In genomic region chr2:76980146-76980545, GRCm38 (mm10) we compare ENCODE assay signal across 8 mouse cellular contexts. TPM values are rescaled to one million over a fixed set of nuclear protein-coding genes. Genes with fewer than 3 reads are reported as not detected.
DNase-seq lines count a peak whose midpoint lies in the region; ATAC-seq and TF ChIP-seq lines count a peak whose summit lies in the region.

No protein-coding gene starts in this region.

- DNase-seq in hindbrain, embryonic 10.5 days (ENCODE audit: low spot score) = peak; percentile 12
- DNase-seq in MEL (ENCODE audit: low read depth, low spot score) = peak; percentile 41
- DNase-seq in embryonic facial prominence, embryonic 10.5 days (ENCODE audit: low spot score) = peak; percentile 21
- DNase-seq in kidney, postnatal 14 days = peak; percentile 62
- DNase-seq in left cerebral cortex, postnatal 25 days (ENCODE audit: low spot score in 2 of 2) = no peak
- DNase-seq in ovary, postnatal 14 days (ENCODE audit: low spot score) = no peak

- no peak for ATAC-seq in hindbrain, embryonic 13.5 days (ENCODE audit: low FRiP score)

- no peak for TF ChIP-seq EP300 in MEL (IDR thresholded peaks at IDR 0.05; ENCODE audit: low read depth in 1 of 2, low read length in 2 of 2)

- no peaks in the 10 kb centered on the region for H3K27me3 ChIP-seq in hindbrain, embryonic 10.5 days (ENCODE audit: insufficient read depth, poor library complexity, severe bottlenecking)
- H3K27me3 ChIP-seq in hindbrain, embryonic 13.5 days = no peaks in the 10 kb centered on the region
- H3K27me3 ChIP-seq in MEL (ENCODE audit: control insufficient read depth in 1 of 2, insufficient read depth in 2 of 2, low read length in 2 of 2) = no peaks in the 10 kb centered on the region
- H3K27me3 ChIP-seq in embryonic facial prominence, embryonic 10.5 days (replicated peaks; ENCODE audit: low read depth, poor library complexity, severe bottlenecking) = no peaks in the 10 kb centered on the region
- H3K27me3 ChIP-seq in testis, adult 2 months (ENCODE audit: control insufficient read depth, insufficient read depth, low read length) = no peaks in the 10 kb centered on the region

- H3K4me3 ChIP-seq in hindbrain, embryonic 10.5 days = no peak overlapping the region
- no peak overlapping the region for H3K4me3 ChIP-seq in hindbrain, embryonic 13.5 days
- H3K4me3 ChIP-seq in MEL (ENCODE audit: control insufficient read depth in 1 of 2, insufficient read depth in 1 of 2, low read depth in 2 of 2, low read length in 2 of 2) = no peak overlapping the region
- no peak overlapping the region for H3K4me3 ChIP-seq in embryonic facial prominence, embryonic 10.5 days
- H3K4me3 ChIP-seq in testis, adult 2 months (ENCODE audit: control insufficient read depth, low read depth, low read length) = no peak overlapping the region

- H3K4me1 ChIP-seq in hindbrain, embryonic 10.5 days (replicated peaks) = no peaks in the 10 kb centered on the region
- no peaks in the 10 kb centered on the region for H3K4me1 ChIP-seq in hindbrain, embryonic 13.5 days (replicated peaks)
- no peaks in the 10 kb centered on the region for H3K4me1 ChIP-seq in MEL (ENCODE audit: control insufficient read depth in 1 of 2, insufficient read depth in 2 of 2, low read length in 2 of 2)
- 0 out of 2 replicates have a peak, but pooled peaks cover 4% of the 10 kb centered on the region for H3K4me1 ChIP-seq in embryonic facial prominence, embryonic 10.5 days
- H3K4me1 ChIP-seq in testis, adult 2 months (ENCODE audit: control insufficient read depth, insufficient read depth, low read length) = no peaks in the 10 kb centered on the region

- intact Hi-C loops in left cerebral cortex, postnatal 25 days (cut with DNase I) = no loop called here

- H3K27ac ChIP-seq in hindbrain, embryonic 10.5 days = no peak overlapping the region
- H3K27ac ChIP-seq in hindbrain, embryonic 13.5 days = no peak overlapping the region
- H3K27ac ChIP-seq in MEL (ENCODE audit: control insufficient read depth, low read depth, low read length) = no peak overlapping the region
- no peak overlapping the region for H3K27ac ChIP-seq in embryonic facial prominence, embryonic 10.5 days (replicated peaks)
- H3K27ac ChIP-seq in testis, adult 2 months (ENCODE audit: control insufficient read depth, insufficient read depth, low read depth, low read length) = no peak overlapping the region

- no peak for TF ChIP-seq POLR2A in MEL (IDR thresholded peaks at IDR 0.05; ENCODE audit: control insufficient read depth in 1 of 2, insufficient read depth in 1 of 2, low read depth in 1 of 2, low read length in 2 of 2, poor library complexity in 1 of 2)
- TF ChIP-seq POLR2A in testis, adult 2 months (IDR thresholded peaks at IDR 0.05; ENCODE audit: control insufficient read depth, low read depth, low read length) = no peak

- no peaks in the 10 kb centered on the region for H3K9me3 ChIP-seq in hindbrain, embryonic 10.5 days
- H3K9me3 ChIP-seq in hindbrain, embryonic 13.5 days = no peaks in the 10 kb centered on the region
- H3K9me3 ChIP-seq in MEL (replicated peaks; ENCODE audit: insufficient read depth, low read length) = no peaks in the 10 kb centered on the region
- no peaks in the 10 kb centered on the region for H3K9me3 ChIP-seq in embryonic facial prominence, embryonic 10.5 days

- WGBS in hindbrain, embryonic 10.5 days = 53% methylated on average over 9 of the region's 9 CpGs
- WGBS in hindbrain, embryonic 13.5 days = 56% methylated on average over 9 of the region's 9 CpGs
- 51% methylated on average over 9 of the region's 9 CpGs for WGBS in embryonic facial prominence, embryonic 10.5 days

- no peak overlapping the region for H3K9ac ChIP-seq in hindbrain, embryonic 13.5 days
- no peak overlapping the region for H3K9ac ChIP-seq in MEL (ENCODE audit: control insufficient read depth, low read depth, low read length, poor library complexity, severe bottlenecking)

- H3K4me2 ChIP-seq in hindbrain, embryonic 13.5 days = no peak overlapping the region

- TF ChIP-seq RAD21 in MEL (IDR thresholded peaks at IDR 0.05; ENCODE audit: low read depth, low read length) = peak; percentile 15

- H3K79me2 ChIP-seq in MEL (ENCODE audit: control insufficient read depth, insufficient read depth, low read length, poor library complexity) = no peaks in the 10 kb centered on the region

- H3K36me3 ChIP-seq in hindbrain, embryonic 10.5 days = no peaks in the 10 kb centered on the region
- no peaks in the 10 kb centered on the region for H3K36me3 ChIP-seq in hindbrain, embryonic 13.5 days
- H3K36me3 ChIP-seq in MEL (ENCODE audit: control insufficient read depth in 1 of 2, insufficient read depth in 2 of 2, low read length in 2 of 2) = no peaks in the 10 kb centered on the region
- H3K36me3 ChIP-seq in embryonic facial prominence, embryonic 10.5 days (replicated peaks) = no peaks in the 10 kb centered on the region
- no peaks in the 10 kb centered on the region for H3K36me3 ChIP-seq in testis, adult 2 months (ENCODE audit: control insufficient read depth, insufficient read depth, low read length)

- TF ChIP-seq CTCF in MEL (IDR thresholded peaks at IDR 0.05 in 2 of 3, conservative IDR thresholded peaks at IDR 0.05 in 1 of 3; ENCODE audit: control insufficient read depth in 1 of 3, insufficient read depth in 1 of 3, low read depth in 2 of 3, low read length in 3 of 3, poor library complexity in 1 of 3, severe bottlenecking in 1 of 3) = peak; percentile 56 to 74 (median 59)
- peak; percentile 79; the same call in 1 of the 2 replicates for TF ChIP-seq CTCF in testis, adult 2 months (IDR thresholded peaks at IDR 0.05; ENCODE audit: control insufficient read depth, insufficient read depth, insufficient replicate concordance, low read depth, low read length)

TF ChIP-seq in MEL, 35 proteins besides CTCF, POLR2A, EP300 and RAD21:
- no peak for TF ChIP-seq NRF1 (IDR thresholded peaks at IDR 0.05; ENCODE audit: insufficient read depth, low read depth, low read length, poor library complexity, severe bottlenecking)
- TF ChIP-seq MAZ (IDR thresholded peaks at IDR 0.05; ENCODE audit: low read depth, low read length) = peak; percentile 37; the same call in 1 of the 2 replicates
- TF ChIP-seq SMC3 (IDR thresholded peaks at IDR 0.05; ENCODE audit: low read depth, low read length) = peak; percentile 36

RNA-seq across cellular contexts. Expression of gene Ttn, which starts 2.2 kb away (rescaled TPM):
- 0.10 and 0.32 TPM in 2 replicates for polyA plus RNA-seq in hindbrain, embryonic 10.5 days (2016; fragmentation: Nextera tagmentation; extraction: Ambion mirVana)
- 1.1 and 2.5 TPM in 2 replicates for polyA plus RNA-seq in hindbrain, embryonic 13.5 days (2015; fragmentation: Nextera tagmentation; extraction: Ambion mirVana)
- total RNA-seq in MEL (2012; rRNA removed) = under 0.01 TPM in 2 replicates
- polyA plus RNA-seq in MEL (2012; ENCODE audit: insufficient read depth in 1 of 2, insufficient read length in 2 of 2, low read depth in 1 of 2, low replicate concordance in 2 of 2, missing spikeins in 1 of 2) = under 1 TPM in 1 of 2 experiments, not detected in 1; 0.03 TPM
- 0.64 and 1.5 TPM in 2 replicates for polyA plus RNA-seq in embryonic facial prominence, embryonic 10.5 days (2016; fragmentation: Nextera tagmentation; extraction: Ambion mirVana)
- polyA plus RNA-seq in testis, adult 2 months (2012; rRNA removed) = 0.16 and 0.46 TPM in 2 replicates
- total RNA-seq in left cerebral cortex, postnatal 25 days (2021) = under 1 TPM; 0.85 to 0.89 TPM

Comparison
In these comparisons a context has a peak if more than half of its experiments do, and no peak if none do; other contexts are left out.
1. DNase-seq: peak in hindbrain, embryonic 10.5 days (single experiment), MEL (single experiment), embryonic facial prominence, embryonic 10.5 days (single experiment) and kidney, postnatal 14 days (single experiment); none in left cerebral cortex, postnatal 25 days (0 of 2) and ovary, postnatal 14 days (single experiment).